Mouse (Mus musculus): ENCODE data around the gene Ptprm. TPM values are rescaled to one million over a fixed set of nuclear protein-coding genes. Genes with fewer than 3 reads are reported as not detected.

The Ptprm gene
- polyA plus RNA-seq, 1 experiment = 4.6 TPM

GRCm38 (mm10) chr17:67215326-67215725 lies 138.9 kb downstream of the Ptprm start:
- Histone ChIP-seq H3K27ac (ENCODE audit: control insufficient read depth, insufficient read depth, low read depth, low read length) (no peak overlapping the region), H3K36me3 (ENCODE audit: control insufficient read depth, insufficient read depth, low read length) (no peaks in the 10 kb centered on the region), H3K4me3 (ENCODE audit: control insufficient read depth, low read depth, low read length) (no peak overlapping the region), H3K27me3 (ENCODE audit: control insufficient read depth, insufficient read depth, low read length) (no peaks in the 10 kb centered on the region), H3K4me1 (ENCODE audit: control insufficient read depth, insufficient read depth, low read length) (no peaks in the 10 kb centered on the region)
- no peak for TF ChIP-seq CTCF (IDR thresholded peaks at IDR 0.05; ENCODE audit: control insufficient read depth, insufficient read depth, insufficient replicate concordance, low read depth, low read length)
- TF ChIP-seq POLR2A (IDR thresholded peaks at IDR 0.05; ENCODE audit: control insufficient read depth, low read depth, low read length) = no peak

- H3K27me3 ChIP-seq (ENCODE audit: control insufficient read depth, insufficient read depth, low read length) = no peaks in the 10 kb centered on the region
- TF ChIP-seq CTCF (IDR thresholded peaks at IDR 0.05; ENCODE audit: control insufficient read depth, insufficient read depth, insufficient replicate concordance, low read depth, low read length) (no peak), POLR2A (IDR thresholded peaks at IDR 0.05; ENCODE audit: control insufficient read depth, low read depth, low read length) (no peak)
- no peaks in the 10 kb centered on the region for H3K36me3 ChIP-seq (ENCODE audit: control insufficient read depth, insufficient read depth, low read length)
- no peaks in the 10 kb centered on the region for H3K4me1 ChIP-seq (ENCODE audit: control insufficient read depth, insufficient read depth, low read length)
- no peak overlapping the region for H3K4me3 ChIP-seq (ENCODE audit: control insufficient read depth, low read depth, low read length)
- H3K27ac ChIP-seq (ENCODE audit: control insufficient read depth, insufficient read depth, low read depth, low read length) = no peak overlapping the region
These were observed 140.5 kb downstream of the Ptprm start for GRCm38 (mm10) chr17:67213711-67214110.

- H3K27me3 ChIP-seq (ENCODE audit: control insufficient read depth, insufficient read depth, low read length) = no peaks in the 10 kb centered on the region
- no peak overlapping the region for H3K27ac ChIP-seq (ENCODE audit: control insufficient read depth, insufficient read depth, low read depth, low read length)
- no peak for TF ChIP-seq CTCF (IDR thresholded peaks at IDR 0.05; ENCODE audit: control insufficient read depth, insufficient read depth, insufficient replicate concordance, low read depth, low read length)
- TF ChIP-seq POLR2A (IDR thresholded peaks at IDR 0.05; ENCODE audit: control insufficient read depth, low read depth, low read length) = no peak
These were observed 144.4 kb downstream of the Ptprm start for GRCm38 (mm10) chr17:67209676-67210344.

GRCm38 (mm10) chr17:67208600-67208999 lies 145.7 kb downstream of the Ptprm start:
- no peak overlapping the region for H3K4me3 ChIP-seq (ENCODE audit: control insufficient read depth, low read depth, low read length)
- TF ChIP-seq POLR2A (IDR thresholded peaks at IDR 0.05; ENCODE audit: control insufficient read depth, low read depth, low read length) = no peak
- TF ChIP-seq CTCF (IDR thresholded peaks at IDR 0.05; ENCODE audit: control insufficient read depth, insufficient read depth, insufficient replicate concordance, low read depth, low read length) = no peak
- no peak overlapping the region for H3K27ac ChIP-seq (ENCODE audit: control insufficient read depth, insufficient read depth, low read depth, low read length)
- H3K4me1 ChIP-seq (ENCODE audit: control insufficient read depth, insufficient read depth, low read length) = no peaks in the 10 kb centered on the region
- H3K27me3 ChIP-seq (ENCODE audit: control insufficient read depth, insufficient read depth, low read length) = no peaks in the 10 kb centered on the region
- H3K36me3 ChIP-seq (ENCODE audit: control insufficient read depth, insufficient read depth, low read length) = no peaks in the 10 kb centered on the region

More at GRCm38 (mm10) chr17:67209676-67210344, 144.4 kb downstream of the Ptprm start:
- Histone ChIP-seq H3K4me3 (ENCODE audit: control insufficient read depth, low read depth, low read length) (no peak overlapping the region), H3K4me1 (ENCODE audit: control insufficient read depth, insufficient read depth, low read length) (no peaks in the 10 kb centered on the region), H3K36me3 (ENCODE audit: control insufficient read depth, insufficient read depth, low read length) (no peaks in the 10 kb centered on the region)

GRCm38 (mm10) chr17:67206984-67207383 lies 147.3 kb downstream of the Ptprm start:
- H3K27me3 ChIP-seq (ENCODE audit: control insufficient read depth, insufficient read depth, low read length) = no peaks in the 10 kb centered on the region
- H3K27ac ChIP-seq (ENCODE audit: control insufficient read depth, insufficient read depth, low read depth, low read length) = no peak overlapping the region
- H3K4me3 ChIP-seq (ENCODE audit: control insufficient read depth, low read depth, low read length) = no peak overlapping the region
- TF ChIP-seq CTCF (IDR thresholded peaks at IDR 0.05; ENCODE audit: control insufficient read depth, insufficient read depth, insufficient replicate concordance, low read depth, low read length) (no peak), POLR2A (IDR thresholded peaks at IDR 0.05; ENCODE audit: control insufficient read depth, low read depth, low read length) (no peak)
- H3K4me1 ChIP-seq (ENCODE audit: control insufficient read depth, insufficient read depth, low read length) = no peaks in the 10 kb centered on the region
- H3K36me3 ChIP-seq (ENCODE audit: control insufficient read depth, insufficient read depth, low read length) = no peaks in the 10 kb centered on the region

- H3K27ac ChIP-seq (ENCODE audit: control insufficient read depth, insufficient read depth, low read depth, low read length) = no peak overlapping the region
These were observed 153.1 kb downstream of the Ptprm start for GRCm38 (mm10) chr17:67201151-67201550.

GRCm38 (mm10) chr17:67193728-67194127 lies 160.5 kb downstream of the Ptprm start:
- TF ChIP-seq POLR2A (IDR thresholded peaks at IDR 0.05; ENCODE audit: control insufficient read depth, low read depth, low read length) (no peak), CTCF (IDR thresholded peaks at IDR 0.05; ENCODE audit: control insufficient read depth, insufficient read depth, insufficient replicate concordance, low read depth, low read length) (no peak)
- Histone ChIP-seq H3K27me3 (ENCODE audit: control insufficient read depth, insufficient read depth, low read length) (no peaks in the 10 kb centered on the region), H3K27ac (ENCODE audit: control insufficient read depth, insufficient read depth, low read depth, low read length) (no peak overlapping the region), H3K4me3 (ENCODE audit: control insufficient read depth, low read depth, low read length) (no peak overlapping the region), H3K36me3 (ENCODE audit: control insufficient read depth, insufficient read depth, low read length) (no peaks in the 10 kb centered on the region), H3K4me1 (ENCODE audit: control insufficient read depth, insufficient read depth, low read length) (no peaks in the 10 kb centered on the region)

More at GRCm38 (mm10) chr17:67201151-67201550, 153.1 kb downstream of the Ptprm start:
- Histone ChIP-seq H3K4me3 (ENCODE audit: control insufficient read depth, low read depth, low read length) (no peak overlapping the region), H3K27me3 (ENCODE audit: control insufficient read depth, insufficient read depth, low read length) (no peaks in the 10 kb centered on the region), H3K4me1 (ENCODE audit: control insufficient read depth, insufficient read depth, low read length) (no peaks in the 10 kb centered on the region), H3K36me3 (ENCODE audit: control insufficient read depth, insufficient read depth, low read length) (no peaks in the 10 kb centered on the region)
- TF ChIP-seq CTCF (IDR thresholded peaks at IDR 0.05; ENCODE audit: control insufficient read depth, insufficient read depth, insufficient replicate concordance, low read depth, low read length) (no peak), POLR2A (IDR thresholded peaks at IDR 0.05; ENCODE audit: control insufficient read depth, low read depth, low read length) (no peak)
